Mouse (Mus musculus) lung, postnatal 0 days (tissue): ENCODE measurements around the gene Cdk18.

Experiments
- CTCF ChIP-seq: IDR thresholded peaks from 2 replicates; pipeline ENCODE4 v1.5.1; 2016; ENCODE audit warnings: antibody characterized with exemption, mild to moderate bottlenecking
- EP300 ChIP-seq: IDR thresholded peaks from 2 replicates; pipeline ENCODE4 v1.6.1; 2016; ENCODE audit warnings: antibody characterized with exemption, mild to moderate bottlenecking, control low read depth

DNA sequence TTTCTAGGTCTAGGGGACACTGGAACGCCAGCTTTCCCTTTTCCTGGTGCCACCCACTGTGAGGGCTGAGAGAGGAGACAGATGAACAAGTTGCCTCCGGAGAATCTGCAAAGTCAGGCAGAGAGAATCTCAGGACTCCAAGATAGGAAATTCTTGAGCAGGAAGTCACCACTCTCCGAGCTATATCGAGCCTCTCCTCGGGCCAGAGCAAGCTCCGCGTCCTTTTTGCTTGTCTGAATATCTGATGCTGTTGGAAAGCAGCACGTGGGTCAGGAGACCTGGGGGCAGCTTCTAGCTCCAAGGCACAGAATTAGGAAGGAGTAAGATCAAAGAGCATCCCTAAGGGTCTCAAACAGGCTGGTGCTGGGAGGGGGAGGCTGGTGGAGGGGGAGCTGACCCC lies 14.2 kb upstream of the Cdk18 start:
- TF ChIP-seq EP300 (no peak), CTCF (no peak)
